Mouse (Mus musculus) kidney, adult 2 months (tissue): ENCODE data around the gene Eef1akmt3. TPM values are rescaled to one million over a fixed set of nuclear protein-coding genes. Genes with fewer than 3 reads are reported as not detected.

Experiments used
- DNase-seq: peaks from one replicate; pipeline ENCODE4 v3.0.0; 2021
- H3K27ac ChIP-seq: fragments of 200-500 bp; 2 replicates; pipeline ENCODE4 v1.5.1; 2012; ENCODE audit warnings: low read depth, low read length, control low read depth, inconsistent platforms; ENCODE audit not compliant: insufficient read depth
- H3K27me3 ChIP-seq: fragments of 200-500 bp; replicated peaks from 2 replicates; pipeline ENCODE4 v1.6.1; 2012; ENCODE audit warnings: mild to moderate bottlenecking, moderate library complexity, low read length, inconsistent platforms; ENCODE audit not compliant: control insufficient read depth, insufficient read depth
- H3K36me3 ChIP-seq: fragments of 200-500 bp; 2 replicates; pipeline ENCODE4 v1.6.1; 2012; ENCODE audit warnings: mild to moderate bottlenecking, moderate library complexity, low read length, inconsistent platforms; ENCODE audit not compliant: control insufficient read depth, insufficient read depth
- H3K4me1 ChIP-seq: fragments of 200-500 bp; 2 replicates; pipeline ENCODE4 v1.6.1; 2011; ENCODE audit warnings: low read length; ENCODE audit not compliant: control insufficient read depth, insufficient read depth
- H3K4me3 ChIP-seq: fragments of 200-500 bp; 2 replicates; pipeline ENCODE4 v1.5.1; 2011; ENCODE audit warnings: mild to moderate bottlenecking, low read depth, low read length, control low read depth; ENCODE audit not compliant: insufficient read depth
- CTCF ChIP-seq: fragments of 200-500 bp; conservative IDR thresholded peaks from 2 replicates; pipeline ENCODE4 v1.5.1; 2011; ENCODE audit warnings: low read depth, mild to moderate bottlenecking, control low read depth, low read length, moderate library complexity, mixed read lengths; ENCODE audit not compliant: insufficient read depth, insufficient read length
- POLR2A ChIP-seq: fragments of 200-500 bp; IDR thresholded peaks from one replicate; pipeline ENCODE4 v1.6.1; 2011; ENCODE audit warnings: low read depth, low read length, control low read depth
- WGBS: fragments of 180-500 bp; shearing (Covaris S2); methylation state at CpG from one replicate; pipeline ENCODE4 v1.1.7; 2018; 5-methylcytosine and 5-hydroxymethylcytosine counted together
- polyA plus RNA-seq: library from polyadenylated mRNA; depleted of rRNA; stranded (reverse); fragments of >200 nt; gene quantifications from 2 replicates; pipeline ENCODE4 v1.2.3, GENCODE M21; 2012

Gene Eef1akmt3
- polyA plus RNA-seq, 1 experiment: 3.1 TPM

- no peak for DNase-seq
- Histone ChIP-seq H3K27ac (peak overlapping the region; percentile 71), H3K27me3 (no peaks in the 10 kb centered on the region), H3K4me3 (peak overlapping the region; percentile 86), H3K4me1 (no peaks in the 10 kb centered on the region; the same call in 1 of the 2 replicates), H3K36me3 (peaks cover 1% of the 10 kb centered on the region)
- no peak for TF ChIP-seq CTCF
- WGBS: 3% methylated on average over 30 of the region's 30 CpGs
Measured at GRCm38 (mm10) chr10:127069281-127070189, 28.2 kb upstream of the Eef1akmt3 start.

GRCm38 (mm10) chr10:127068360-127069038, 27.2 kb upstream of the Eef1akmt3 start:
- no peak overlapping the region for H3K4me3 ChIP-seq

GRCm38 (mm10) chr10:127066519-127067018, 25.3 kb upstream of the Eef1akmt3 start:
- H3K36me3 ChIP-seq: peaks cover 1% of the 10 kb centered on the region
- H3K4me1 ChIP-seq: peaks cover 3% of the 10 kb centered on the region
- H3K4me3 ChIP-seq: no peak overlapping the region
- DNase-seq: no peak
- no peak overlapping the region for H3K27ac ChIP-seq
- WGBS: 81% methylated on average over 14 of the region's 14 CpGs
- TF ChIP-seq CTCF (no peak), POLR2A (no peak)
- H3K27me3 ChIP-seq: no peaks in the 10 kb centered on the region

More at GRCm38 (mm10) chr10:127068360-127069038, 27.2 kb upstream of the Eef1akmt3 start:
- Histone ChIP-seq H3K27me3 (no peaks in the 10 kb centered on the region), H3K36me3 (peaks cover 1% of the 10 kb centered on the region), H3K4me1 (peaks cover 3% of the 10 kb centered on the region), H3K27ac (no peak overlapping the region)
- WGBS: 67% methylated on average over 9 of the region's 9 CpGs
- no peak for TF ChIP-seq POLR2A
- TF ChIP-seq CTCF: no peak
- DNase-seq: no peak

DNA sequence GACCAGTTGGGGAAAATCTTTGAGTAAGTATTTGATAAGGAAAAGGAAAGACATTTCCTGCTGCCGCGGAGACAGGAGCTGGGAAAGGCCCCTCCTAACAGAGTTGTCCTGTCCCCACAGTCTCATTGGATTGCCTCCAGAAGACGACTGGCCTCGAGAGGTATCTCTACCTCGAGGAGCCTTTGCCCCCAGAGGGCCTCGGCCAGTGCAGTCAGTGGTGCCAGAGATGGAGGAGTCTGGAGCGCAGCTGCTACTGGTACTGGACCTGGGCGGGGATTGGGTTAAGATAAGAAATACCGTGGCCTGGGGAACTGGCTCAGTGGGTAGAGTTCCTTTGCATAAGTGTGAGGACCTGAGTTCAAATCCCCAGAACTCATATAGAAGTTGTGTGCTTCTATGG, 24.7 kb upstream of the Eef1akmt3 start:
- Histone ChIP-seq H3K4me1 (peaks cover 3% of the 10 kb centered on the region), H3K36me3 (peaks cover 1% of the 10 kb centered on the region), H3K4me3 (no peak overlapping the region), H3K27ac (no peak overlapping the region), H3K27me3 (no peaks in the 10 kb centered on the region)
- TF ChIP-seq CTCF: no peak
- peak; percentile 60 for DNase-seq
- WGBS: 61% methylated on average over 9 of the region's 9 CpGs

DNA sequence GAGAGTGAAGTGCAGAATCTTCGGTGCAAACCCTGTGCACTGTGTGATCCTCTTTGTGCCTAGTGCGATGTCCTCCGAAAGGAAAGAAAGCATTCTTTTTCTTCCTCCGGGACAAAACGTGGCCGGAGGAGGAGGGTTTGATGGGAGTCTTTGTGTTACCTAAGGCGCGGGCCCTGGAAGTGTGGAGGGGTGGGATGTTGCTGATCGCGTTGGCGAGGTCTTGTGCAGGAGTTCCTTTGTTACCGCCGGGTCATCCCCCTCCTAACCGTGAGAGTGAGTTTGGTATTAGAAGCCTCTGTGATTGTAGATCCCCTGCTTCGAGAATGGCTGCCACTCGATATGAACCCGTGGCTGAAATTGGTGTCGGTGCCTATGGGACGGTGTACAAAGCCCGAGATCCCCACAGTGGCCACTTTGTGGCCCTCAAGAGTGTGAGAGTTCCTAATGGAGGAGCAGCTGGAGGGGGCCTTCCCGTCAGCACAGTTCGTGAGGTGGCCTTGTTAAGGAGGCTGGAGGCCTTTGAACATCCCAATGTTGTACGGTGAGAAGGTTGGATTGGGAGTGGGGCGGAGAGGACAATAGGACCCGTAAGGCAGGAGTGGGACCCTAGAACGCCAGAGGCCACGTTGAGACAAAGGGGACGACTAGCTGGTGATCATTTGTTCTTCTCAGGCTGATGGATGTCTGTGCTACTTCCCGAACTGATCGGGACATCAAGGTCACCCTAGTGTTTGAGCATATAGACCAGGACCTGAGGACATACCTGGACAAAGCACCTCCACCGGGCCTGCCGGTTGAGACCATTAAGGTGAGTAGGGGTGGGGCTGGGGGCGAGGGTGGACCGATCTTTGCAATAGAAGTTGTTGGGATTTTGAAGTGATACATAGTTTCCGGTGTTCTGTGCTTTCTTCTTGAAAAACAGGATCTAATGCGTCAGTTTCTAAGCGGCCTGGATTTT, 22.9 kb upstream of the Eef1akmt3 start:
- Histone ChIP-seq H3K36me3 (peaks cover 1% of the 10 kb centered on the region), H3K4me3 (peak overlapping the region; percentile 84), H3K27me3 (no peaks in the 10 kb centered on the region), H3K4me1 (peaks cover 3% of the 10 kb centered on the region), H3K27ac (peak overlapping the region; percentile 79)
- no peak for DNase-seq
- TF ChIP-seq POLR2A (no peak), CTCF (no peak)
- 9% methylated on average over 37 of the region's 37 CpGs for WGBS

DNA sequence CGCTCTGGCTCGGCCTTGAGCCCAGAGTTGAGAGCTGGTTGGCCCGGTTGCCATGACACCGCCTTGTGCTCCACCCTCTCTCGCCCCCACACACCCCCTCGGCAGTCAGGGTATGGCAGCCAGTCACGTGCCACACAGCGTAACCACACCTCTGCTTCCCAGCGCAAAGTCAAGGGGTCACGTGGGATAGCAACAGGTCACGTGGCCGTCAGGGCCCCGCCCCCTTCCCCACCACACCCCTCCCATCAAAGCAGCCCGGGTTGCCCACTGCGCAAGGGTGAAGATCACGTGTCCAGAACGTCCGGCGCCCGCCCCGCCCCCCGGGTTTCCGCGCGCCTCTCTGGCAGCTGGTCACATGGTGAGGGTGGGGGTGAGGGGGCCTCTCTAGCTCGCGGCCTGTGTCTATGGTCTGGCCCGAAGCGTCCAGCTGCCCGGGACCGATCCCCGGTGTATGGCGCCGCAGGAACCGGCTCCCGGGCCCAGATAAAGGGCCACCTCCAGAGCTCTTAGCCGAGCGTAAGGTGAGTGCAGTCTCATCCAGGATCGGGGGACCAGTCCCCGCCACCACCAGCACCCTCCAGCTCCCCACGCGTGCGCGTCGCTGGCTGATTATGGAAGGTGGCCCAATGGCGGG, 22.0 kb upstream of the Eef1akmt3 start, which contains the start of gene Cdk4:
Gene Cdk4 (plus strand): TSS at position 296 of the 634 bp plus-strand sequence.
- Histone ChIP-seq H3K36me3 (peaks cover 1% of the 10 kb centered on the region), H3K4me3 (peak within 1 kb of the TSS; percentile 84), H3K27me3 (no peaks in the 10 kb centered on the region), H3K4me1 (peaks cover 3% of the 10 kb centered on the region), H3K27ac (peak within 1 kb of the TSS; percentile 79)
- TF ChIP-seq POLR2A: peak; percentile 5
- TF ChIP-seq CTCF: no peak
- 1% methylated on average over 46 of the region's 46 CpGs for WGBS
- peak; percentile 99 for DNase-seq
